Mouse (Mus musculus): ENCODE data around the gene Cldn8. TPM values are rescaled to one million over a fixed set of nuclear protein-coding genes. Genes with fewer than 3 reads are reported as not detected.
A peak's percentile ranks its signal among the peaks of the same experiment; 100 is the strongest.

Cldn8 gene
- polyA plus RNA-seq (2012; rRNA removed), result 2.4 TPM in 2 replicates
- 4.5 and 5.8 TPM in 2 replicates for polyA plus RNA-seq (2014; fragmentation: Nextera tagmentation; extraction: Ambion mirVana)

GRCm38 (mm10) chr16:88563045-88563913 lies at the start of gene Cldn8:
Gene Cldn8, minus strand, starts transcription at chr16:88563183.
- peak; percentile 28 for DNase-seq (ENCODE audit: low spot score)
- Histone ChIP-seq H3K4me1 (ENCODE audit: control insufficient read depth, insufficient read depth, low read length) (no peaks in the 10 kb centered on the region), H3K4me2 (replicated peaks; ENCODE audit: low read depth, low read length, severe bottlenecking) (no peak within 1 kb of the TSS), H3K36me3 (ENCODE audit: control insufficient read depth, insufficient read depth, low read length) (no peaks in the 10 kb centered on the region), H3K9ac (ENCODE audit: low read depth, low read length, severe bottlenecking) (no peak within 1 kb of the TSS), H3K4me3 (replicated peaks; ENCODE audit: low read length) (no peak within 1 kb of the TSS), H3K27me3 (ENCODE audit: control insufficient read depth, insufficient read depth, low read length) (no peaks in the 10 kb centered on the region), H3K9me3 (ENCODE audit: control insufficient read depth, low read length) (no peaks in the 10 kb centered on the region), H3K27ac (replicated peaks; ENCODE audit: low read depth, low read length) (no peak within 1 kb of the TSS)
- no peak for ATAC-seq (ENCODE audit: low FRiP score, low read depth)
- 64% methylated on average over 6 of the region's 6 CpGs for WGBS
- TF ChIP-seq POLR2A (IDR thresholded peaks at IDR 0.05; ENCODE audit: borderline replicate concordance, extremely low read depth, insufficient read depth, insufficient read length), result no peak

- no peak for ATAC-seq (ENCODE audit: low FRiP score, low read depth)
Observed at GRCm38 (mm10) chr16:88612712-88613111, 49.7 kb upstream of the Cldn8 start.

DNA sequence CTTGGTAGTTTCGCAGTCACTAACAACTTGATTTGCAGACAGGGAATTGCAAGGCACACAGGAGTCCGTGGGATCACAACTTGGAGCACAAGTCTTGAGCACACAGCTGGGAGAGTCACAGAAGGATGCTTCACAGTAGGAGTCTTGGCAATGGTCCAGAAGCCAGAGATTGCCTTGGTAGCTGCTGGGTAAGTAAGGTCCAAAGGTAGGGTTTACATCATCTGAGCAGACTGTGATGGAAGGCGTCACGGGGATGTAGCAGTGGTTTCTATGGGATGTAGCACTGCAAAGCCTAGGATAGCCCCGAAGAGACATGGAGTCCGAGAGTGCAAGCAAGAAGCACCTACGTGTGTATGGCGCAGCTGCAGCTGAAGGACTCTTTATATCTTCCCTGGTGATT lies 48.9 kb upstream of the Cldn8 start, which contains the start of gene Krtap24-1:
Krtap24-1 (minus strand) TSS at position 358 of the 400 bp plus-strand sequence.
- 88% methylated on average over 8 of the region's 8 CpGs for WGBS
- TF ChIP-seq POLR2A (IDR thresholded peaks at IDR 0.05; ENCODE audit: borderline replicate concordance, extremely low read depth, insufficient read depth, insufficient read length), result no peak
- no peak for DNase-seq (ENCODE audit: low spot score)
- Histone ChIP-seq H3K4me3 (replicated peaks; ENCODE audit: low read length) (no peak within 1 kb of the TSS), H3K4me2 (replicated peaks; ENCODE audit: low read depth, low read length, severe bottlenecking) (no peak within 1 kb of the TSS), H3K4me1 (ENCODE audit: control insufficient read depth, insufficient read depth, low read length) (no peaks in the 10 kb centered on the region), H3K36me3 (ENCODE audit: control insufficient read depth, insufficient read depth, low read length) (no peaks in the 10 kb centered on the region), H3K27me3 (ENCODE audit: control insufficient read depth, insufficient read depth, low read length) (no peaks in the 10 kb centered on the region), H3K27ac (replicated peaks; ENCODE audit: low read depth, low read length) (no peak within 1 kb of the TSS), H3K9me3 (ENCODE audit: control insufficient read depth, low read length) (no peaks in the 10 kb centered on the region), H3K9ac (ENCODE audit: low read depth, low read length, severe bottlenecking) (no peak within 1 kb of the TSS)
- no peak for ATAC-seq (ENCODE audit: low FRiP score, low read depth)

More at GRCm38 (mm10) chr16:88612712-88613111, 49.7 kb upstream of the Cldn8 start:
- no peaks in the 10 kb centered on the region for H3K36me3 ChIP-seq (ENCODE audit: control insufficient read depth, insufficient read depth, low read length)
- H3K9me3 ChIP-seq (ENCODE audit: control insufficient read depth, low read length), result no peaks in the 10 kb centered on the region
- H3K9ac ChIP-seq (ENCODE audit: low read depth, low read length, severe bottlenecking), result no peak overlapping the region
- 86% methylated on average over 4 of the region's 4 CpGs for WGBS
- no peaks in the 10 kb centered on the region for H3K4me1 ChIP-seq (ENCODE audit: control insufficient read depth, insufficient read depth, low read length)
- no peak overlapping the region for H3K4me2 ChIP-seq (replicated peaks; ENCODE audit: low read depth, low read length, severe bottlenecking)
- H3K27me3 ChIP-seq (ENCODE audit: control insufficient read depth, insufficient read depth, low read length), result no peaks in the 10 kb centered on the region
- no peak for DNase-seq (ENCODE audit: low spot score)
- no peak overlapping the region for H3K27ac ChIP-seq (replicated peaks; ENCODE audit: low read depth, low read length)
- TF ChIP-seq POLR2A (IDR thresholded peaks at IDR 0.05; ENCODE audit: borderline replicate concordance, extremely low read depth, insufficient read depth, insufficient read length), result no peak
- H3K4me3 ChIP-seq (replicated peaks; ENCODE audit: low read length), result no peak overlapping the region

- Histone ChIP-seq H3K4me2 (replicated peaks; ENCODE audit: low read depth, low read length, severe bottlenecking) (no peak overlapping the region), H3K9ac (ENCODE audit: low read depth, low read length, severe bottlenecking) (no peak overlapping the region), H3K27ac (replicated peaks; ENCODE audit: low read depth, low read length) (no peak overlapping the region), H3K4me3 (replicated peaks; ENCODE audit: low read length) (no peak overlapping the region), H3K4me1 (ENCODE audit: control insufficient read depth, insufficient read depth, low read length) (peaks cover 8% of the 10 kb centered on the region; the same call in 1 of the 2 replicates), H3K9me3 (ENCODE audit: control insufficient read depth, low read length) (no peaks in the 10 kb centered on the region), H3K36me3 (ENCODE audit: control insufficient read depth, insufficient read depth, low read length) (no peaks in the 10 kb centered on the region), H3K27me3 (ENCODE audit: control insufficient read depth, insufficient read depth, low read length) (no peaks in the 10 kb centered on the region)
- 74% methylated on average over 6 of the region's 6 CpGs for WGBS
- DNase-seq (ENCODE audit: low spot score), result no peak
- no peak for TF ChIP-seq POLR2A (IDR thresholded peaks at IDR 0.05; ENCODE audit: borderline replicate concordance, extremely low read depth, insufficient read depth, insufficient read length)
- no peak for ATAC-seq (ENCODE audit: low FRiP score, low read depth)
Observed at GRCm38 (mm10) chr16:88604570-88604969, 41.6 kb upstream of the Cldn8 start.

GRCm38 (mm10) chr16:88602464-88602863 lies 39.5 kb upstream of the Cldn8 start:
- no peak for TF ChIP-seq POLR2A (IDR thresholded peaks at IDR 0.05; ENCODE audit: borderline replicate concordance, extremely low read depth, insufficient read depth, insufficient read length)
- Histone ChIP-seq H3K4me1 (ENCODE audit: control insufficient read depth, insufficient read depth, low read length) (peaks cover 8% of the 10 kb centered on the region; the same call in 1 of the 2 replicates), H3K9me3 (ENCODE audit: control insufficient read depth, low read length) (no peaks in the 10 kb centered on the region), H3K4me3 (replicated peaks; ENCODE audit: low read length) (no peak overlapping the region), H3K36me3 (ENCODE audit: control insufficient read depth, insufficient read depth, low read length) (no peaks in the 10 kb centered on the region), H3K9ac (ENCODE audit: low read depth, low read length, severe bottlenecking) (no peak overlapping the region), H3K27me3 (ENCODE audit: control insufficient read depth, insufficient read depth, low read length) (no peaks in the 10 kb centered on the region), H3K27ac (replicated peaks; ENCODE audit: low read depth, low read length) (no peak overlapping the region), H3K4me2 (replicated peaks; ENCODE audit: low read depth, low read length, severe bottlenecking) (no peak overlapping the region)
- DNase-seq (ENCODE audit: low spot score) (no peak), ATAC-seq (ENCODE audit: low FRiP score, low read depth) (no peak)
- WGBS, result 37% methylated on average over 1 of the region's 1 CpGs

Measured in limb, embryonic 14.5 days (tissue).